Mouse (Mus musculus): ENCODE measurements at regions not wholly inside any gene's neighbourhood (a gene's known extent, or its start where the extent isn't known, plus 50 kb on each side); places are given as distances from the start of the nearest gene placed in this dataset.

- TF ChIP-seq POLR2A (IDR thresholded peaks at IDR 0.05; ENCODE audit: borderline replicate concordance, insufficient read depth, low read length) (no peak), CTCF (IDR thresholded peaks at IDR 0.05; ENCODE audit: borderline replicate concordance, insufficient read depth, low read depth, low read length) (no peak)
Observed at GRCm38 (mm10) chr9:43929312-43930036, 113.7 kb upstream of the Thy1 start.
